Comparison of ENCODE assay signal across 15 mouse cellular contexts in the genomic region with DNA sequence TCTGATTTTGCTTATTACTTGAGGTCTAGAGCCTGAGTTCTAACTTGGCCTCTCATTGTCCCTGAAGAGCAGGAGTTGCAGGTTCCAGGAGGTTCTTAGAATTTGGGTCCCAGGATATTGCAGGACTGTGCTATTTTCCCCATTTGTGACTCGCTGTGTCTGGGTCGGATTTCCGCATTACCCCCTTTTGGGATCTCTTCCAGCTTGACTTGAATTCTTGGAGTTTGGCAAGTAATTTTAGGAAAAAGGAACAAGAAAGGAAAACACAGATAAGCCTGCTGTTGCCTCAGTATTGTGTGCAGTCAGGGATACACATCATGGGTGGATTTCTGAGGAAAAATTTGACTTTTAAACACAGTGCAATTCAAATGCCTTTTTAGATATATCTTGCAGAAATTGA. TPM values are rescaled to one million over a fixed set of nuclear protein-coding genes. Genes with fewer than 3 reads are reported as not detected.
"Had no signal": no experiment of that assay in that cellular context is flagged by ENCODE, and none has a peak within 500 bp of the region (broad histone marks: within the 10 kb centered on the region; RNA-seq: fewer than 3 reads in every experiment).

No protein-coding gene starts in this region.

- H3K4me1 ChIP-seq: liver, embryonic 12.5 days had no signal

- DNase-seq: kidney, adult 8-10 months; kidney, postnatal 36 days; lung, embryonic 14.5 days; lung, postnatal 4 days; midbrain, embryonic 14.5 days; right cerebral cortex, adult 18-20 months; right cerebral cortex, postnatal 25 days; thymus, postnatal 36 days had no signal

- H3K4me3 ChIP-seq: limb, embryonic 15.5 days; liver, embryonic 12.5 days; midbrain, embryonic 10.5 days; myocyte; neural tube, embryonic 15.5 days had no signal

- H3K27me3 ChIP-seq: limb, embryonic 15.5 days; neural tube, embryonic 15.5 days had no signal

- H3K9ac ChIP-seq: limb, embryonic 15.5 days; liver, embryonic 12.5 days; lung, embryonic 14.5 days; neural tube, embryonic 15.5 days had no signal

- H3K9me3 ChIP-seq: limb, embryonic 15.5 days; liver, embryonic 12.5 days; midbrain, embryonic 10.5 days; neural tube, embryonic 15.5 days had no signal

- H3K27ac ChIP-seq: kidney, postnatal 0 days; limb, embryonic 15.5 days; liver, embryonic 12.5 days; midbrain, embryonic 10.5 days; neural tube, embryonic 15.5 days had no signal

- H3K4me2 ChIP-seq: limb, embryonic 15.5 days; liver, embryonic 12.5 days; lung, embryonic 14.5 days; neural tube, embryonic 15.5 days had no signal

- H3K36me3 ChIP-seq: limb, embryonic 15.5 days; liver, embryonic 12.5 days; midbrain, embryonic 10.5 days; neural tube, embryonic 15.5 days had no signal

- ATAC-seq: liver, embryonic 12.5 days had no signal

RNA-seq across cellular contexts. Expression of a gene that starts 40.7 kb away (rescaled TPM):
- total RNA-seq: megakaryocyte, adult 5-6 weeks had no signal
